Mouse (Mus musculus): ENCODE results near the gene Rbfox1.

GRCm38 (mm10) chr16:7092811-7093210, 1207.7 kb downstream of the Rbfox1 start:
- no peak for TF ChIP-seq GATA1 (IDR thresholded peaks at IDR 0.05; ENCODE audit: borderline replicate concordance, low read length)
- no peak for TF ChIP-seq FLI1 (IDR thresholded peaks at IDR 0.05; ENCODE audit: low read length)

Measured in megakaryocyte, embryonic 14.5 days (primary cell).